Mouse (Mus musculus) forelimb bud, embryonic 11.5 days (tissue): ENCODE results near the gene Slc7a6.
"Not testable (repeated sequence)": the region's sequence is repeated elsewhere in the genome, so short reads cannot be mapped to it uniquely, and the experiment has no call there.

Experiments used
- DNase-seq: peaks from one replicate; pipeline ENCODE4 v3.0.0-alpha.2; 2012; ENCODE audit warnings: low read depth, low spot score

The Slc7a6 gene

GRCm38 (mm10) chr8:106185628-106186270, 17.1 kb downstream of the Slc7a6 start:
- no peak for DNase-seq

- no peak for DNase-seq
These were observed 17.7 kb downstream of the Slc7a6 start for GRCm38 (mm10) chr8:106186394-106186793.

DNA sequence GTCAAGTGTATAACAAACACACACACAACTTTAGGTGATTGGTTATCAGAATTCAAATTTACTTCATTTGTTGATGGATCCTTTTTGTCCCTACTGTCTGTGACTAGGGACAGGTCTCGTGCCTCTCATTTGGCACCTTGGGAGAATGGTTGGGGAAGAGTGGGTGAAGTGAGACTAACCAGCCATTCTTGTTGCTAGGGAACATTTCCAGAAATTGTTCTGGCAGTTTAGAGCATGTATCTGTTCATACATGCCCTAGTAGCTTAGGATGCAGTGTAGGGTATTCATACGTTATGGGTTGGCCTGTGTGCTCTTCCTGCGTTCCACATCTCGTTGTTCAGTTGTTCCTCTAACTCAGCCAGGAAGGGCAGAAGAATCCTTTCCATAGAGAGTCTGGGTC, 20.5 kb downstream of the Slc7a6 start:
- no peak for DNase-seq

DNA sequence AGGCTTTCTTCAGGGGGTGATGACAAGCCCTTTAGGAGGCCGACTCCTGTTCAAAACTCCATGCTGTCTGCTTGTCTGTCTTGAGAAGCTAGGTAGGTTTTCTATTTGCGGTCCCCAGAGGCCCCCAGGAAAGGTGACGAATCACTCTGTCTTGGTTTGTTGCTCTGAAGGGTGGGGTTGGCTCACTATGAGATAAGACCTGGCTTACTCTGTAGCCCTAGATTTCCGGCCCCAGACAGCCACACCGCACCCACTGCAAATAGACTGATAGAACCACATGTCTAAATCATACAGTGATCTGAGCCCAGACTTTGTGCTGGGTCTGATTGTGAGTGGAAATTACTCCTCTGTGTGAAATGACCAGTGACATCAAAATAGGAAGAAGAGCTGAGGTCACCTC, 23.0 kb downstream of the Slc7a6 start:
- no peak for DNase-seq

DNA sequence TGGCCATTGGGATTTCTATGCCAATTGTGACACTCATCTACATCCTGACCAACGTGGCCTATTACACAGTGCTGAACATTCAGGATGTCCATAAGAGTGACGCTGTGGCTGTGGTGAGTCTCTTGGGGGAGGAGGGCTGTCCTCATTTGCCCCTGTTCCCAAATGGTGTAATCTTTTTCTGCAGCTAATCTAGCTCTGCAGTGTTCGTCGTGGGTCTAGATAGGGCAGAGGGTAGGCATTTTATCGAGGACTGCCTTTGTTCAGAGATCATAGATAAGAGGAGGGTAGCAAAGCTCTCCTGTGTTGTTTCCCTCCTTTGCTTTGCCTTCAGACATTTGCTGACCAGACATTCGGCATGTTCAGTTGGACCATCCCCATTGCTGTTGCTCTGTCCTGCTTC, 24.5 kb downstream of the Slc7a6 start:
- no peak for DNase-seq

DNA sequence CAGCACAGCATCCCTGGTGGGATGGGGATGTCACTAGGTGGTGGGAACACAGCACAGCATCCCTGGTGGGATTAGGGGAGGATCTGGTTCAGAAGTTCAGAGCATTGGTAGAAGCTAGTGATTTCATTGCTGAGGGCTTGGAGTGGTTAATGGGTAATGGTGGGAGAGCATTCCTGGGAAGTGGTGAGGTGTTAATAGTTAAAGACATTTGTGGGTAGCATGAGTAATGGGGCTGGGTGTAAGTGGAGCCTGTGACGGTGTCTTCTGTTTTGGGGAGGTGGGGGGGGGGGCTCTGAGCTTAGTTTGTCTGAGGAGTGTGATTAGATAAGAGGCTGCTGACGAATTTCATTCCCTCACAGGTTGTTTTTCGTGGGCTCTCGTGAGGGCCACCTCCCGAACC, 25.4 kb downstream of the Slc7a6 start:
- DNase-seq, result no peak

GRCm38 (mm10) chr8:106198741-106199140, 30.1 kb downstream of the Slc7a6 start:
- peak; percentile 43 for DNase-seq

DNA sequence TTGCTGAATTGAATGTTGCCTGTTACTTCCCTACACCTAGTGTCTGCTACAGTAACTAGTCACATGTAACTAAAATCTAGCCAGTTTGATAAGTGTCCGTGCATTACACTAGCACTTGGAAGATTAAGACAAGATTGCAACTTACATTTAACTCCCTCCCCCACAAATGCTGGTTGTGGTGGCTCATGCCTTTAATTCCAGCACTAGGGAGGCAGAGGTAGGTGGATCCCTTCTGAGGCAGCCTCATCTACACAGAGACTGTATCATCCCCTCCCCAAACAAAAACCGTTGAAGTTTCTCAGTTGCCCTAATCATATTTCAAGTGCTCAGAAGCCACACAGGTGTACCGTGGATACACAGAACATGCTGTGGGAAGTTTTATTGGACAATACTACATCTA, 30.9 kb downstream of the Slc7a6 start:
- DNase-seq, result not testable (repeated sequence)

GRCm38 (mm10) chr8:106210035-106210731, 41.5 kb downstream of the Slc7a6 start:
- DNase-seq, result peak; percentile 9

GRCm38 (mm10) chr8:106210821-106211345, 42.2 kb downstream of the Slc7a6 start, which contains the start of the genes Slc7a6os and Prmt7:
Slc7a6os (minus strand) TSS chr8:106210935.
Prmt7 (plus strand) TSS chr8:106210936.
- peak; percentile 91 for DNase-seq

GRCm38 (mm10) chr8:106211421-106211820, 42.8 kb downstream of the Slc7a6 start:
- no peak for DNase-seq

DNA sequence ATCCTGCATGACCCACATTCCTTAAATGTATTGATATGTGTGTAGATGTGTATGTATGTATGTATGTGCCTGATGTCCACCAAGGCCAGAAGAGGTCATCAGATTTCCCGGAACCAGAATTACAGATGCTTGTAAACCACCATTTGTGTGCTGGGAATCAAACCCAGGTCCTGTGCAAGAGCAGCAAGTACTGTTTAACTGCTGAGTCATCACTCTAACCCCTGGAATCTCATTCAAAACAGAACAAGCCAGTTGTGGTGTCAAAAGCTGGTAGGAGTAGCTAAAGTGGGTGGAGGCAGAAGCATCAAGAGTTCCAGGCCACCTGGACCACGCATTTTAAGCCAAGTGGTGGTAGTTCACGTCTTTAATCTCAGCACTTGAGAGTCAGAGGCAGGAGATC, 45.3 kb downstream of the Slc7a6 start:
- no peak for DNase-seq

DNA sequence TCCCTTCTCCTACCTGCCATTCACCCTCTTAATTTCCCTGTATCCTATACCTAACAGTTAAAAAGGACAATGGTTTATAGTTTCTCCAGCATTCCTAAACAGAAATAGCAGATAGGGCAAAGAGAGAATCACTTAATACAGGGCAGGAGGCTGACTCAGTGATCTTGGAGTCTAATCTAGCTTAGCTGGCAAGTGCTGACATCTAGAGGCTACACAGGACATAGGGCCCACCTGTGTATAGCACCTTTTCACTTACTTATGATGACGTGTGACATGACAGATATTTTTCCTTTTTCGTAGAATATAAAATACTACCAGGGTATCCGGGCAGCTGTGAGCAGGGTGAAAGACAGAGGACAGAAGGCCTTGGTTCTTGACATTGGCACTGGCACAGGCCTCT, 51.0 kb downstream of the Slc7a6 start:
- DNase-seq, result no peak

GRCm38 (mm10) chr8:106226589-106226988, 57.9 kb downstream of the Slc7a6 start:
- peak; percentile 65 for DNase-seq

DNA sequence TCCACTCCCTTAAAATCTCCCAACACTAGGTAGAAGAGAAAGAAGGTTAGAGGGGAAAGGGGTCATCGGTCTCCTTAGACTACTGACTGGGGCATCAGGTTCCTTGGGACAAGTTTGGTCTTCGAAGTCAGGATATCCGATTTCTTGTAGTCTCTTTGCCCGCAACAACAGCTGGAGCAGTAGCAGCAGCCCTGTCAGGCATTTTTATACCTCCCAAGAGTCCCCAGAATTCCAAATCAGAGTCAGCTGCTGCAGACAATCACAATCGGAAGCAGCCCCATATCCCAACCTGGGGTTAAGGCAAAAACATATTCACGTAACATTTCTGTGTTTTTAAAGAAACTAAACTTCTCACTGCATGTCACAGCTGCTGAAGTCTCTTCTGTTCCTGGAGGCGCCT, 62.9 kb downstream of the Slc7a6 start:
- DNase-seq, result peak; percentile 11

- no peak for DNase-seq
These were observed 64.1 kb downstream of the Slc7a6 start for GRCm38 (mm10) chr8:106232751-106233150.

- DNase-seq, result no peak
These were observed 66.1 kb downstream of the Slc7a6 start for GRCm38 (mm10) chr8:106234567-106235261.

GRCm38 (mm10) chr8:106237106-106237505, 68.4 kb downstream of the Slc7a6 start:
- DNase-seq, result no peak
